Mouse (Mus musculus): ENCODE measurements at regions not wholly inside any gene's neighbourhood (a gene's known extent, or its start where the extent isn't known, plus 50 kb on each side); places are given as distances from the start of the nearest gene placed in this dataset.

- DNase-seq, result no peak
Measured at GRCm38 (mm10) chr14:120146908-120147770, 104.9 kb upstream of the Oxgr1 start.

GRCm38 (mm10) chr14:120148803-120149202 is 106.6 kb upstream of the Oxgr1 start:
- no peak for DNase-seq

GRCm38 (mm10) chr14:120149341-120149741 is 107.1 kb upstream of the Oxgr1 start:
- DNase-seq, result no peak

DNA sequence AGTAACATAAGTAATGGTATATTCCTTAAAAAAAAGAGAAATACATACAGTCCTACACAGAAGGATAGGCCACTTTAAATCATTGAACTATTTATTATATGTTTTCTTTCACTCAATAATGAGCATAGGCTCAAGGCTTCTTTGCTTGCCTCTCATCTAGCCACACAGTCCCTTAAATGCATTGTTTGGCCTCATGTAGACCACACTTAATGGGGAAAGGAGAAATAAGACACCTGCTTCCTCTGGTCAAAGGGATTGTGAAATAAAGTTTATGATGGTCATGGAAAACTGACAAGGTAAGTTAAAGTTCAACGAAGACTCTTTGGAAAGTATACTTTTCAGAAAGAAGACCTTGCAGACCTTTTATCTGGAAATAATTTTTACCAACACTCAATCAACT is 108.4 kb upstream of the Oxgr1 start:
- DNase-seq, result no peak

DNA sequence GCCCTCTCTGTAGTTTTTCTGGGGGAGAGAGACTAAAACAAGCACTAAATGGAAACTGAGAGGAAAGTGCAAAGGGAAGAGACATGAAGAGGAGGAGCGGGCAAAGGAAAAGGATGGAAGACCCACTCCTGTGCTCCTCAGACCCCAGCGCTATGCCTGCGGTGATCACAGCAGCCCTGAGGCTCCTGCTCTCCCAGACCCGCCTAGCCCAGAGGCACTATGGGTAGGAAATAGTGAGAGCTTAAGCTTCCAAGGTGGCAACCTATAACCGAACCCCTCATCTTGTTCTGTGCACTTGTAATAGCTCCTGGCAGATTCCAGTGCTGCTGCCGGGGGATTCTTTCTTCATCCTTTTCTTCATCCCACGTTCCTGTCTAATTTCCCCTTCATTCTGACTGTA is 112.2 kb upstream of the Oxgr1 start:
- no peak for DNase-seq

- no peak for DNase-seq
Measured at GRCm38 (mm10) chr14:120164184-120164583, 111.3 kb upstream of the Mbnl2 start.

DNA sequence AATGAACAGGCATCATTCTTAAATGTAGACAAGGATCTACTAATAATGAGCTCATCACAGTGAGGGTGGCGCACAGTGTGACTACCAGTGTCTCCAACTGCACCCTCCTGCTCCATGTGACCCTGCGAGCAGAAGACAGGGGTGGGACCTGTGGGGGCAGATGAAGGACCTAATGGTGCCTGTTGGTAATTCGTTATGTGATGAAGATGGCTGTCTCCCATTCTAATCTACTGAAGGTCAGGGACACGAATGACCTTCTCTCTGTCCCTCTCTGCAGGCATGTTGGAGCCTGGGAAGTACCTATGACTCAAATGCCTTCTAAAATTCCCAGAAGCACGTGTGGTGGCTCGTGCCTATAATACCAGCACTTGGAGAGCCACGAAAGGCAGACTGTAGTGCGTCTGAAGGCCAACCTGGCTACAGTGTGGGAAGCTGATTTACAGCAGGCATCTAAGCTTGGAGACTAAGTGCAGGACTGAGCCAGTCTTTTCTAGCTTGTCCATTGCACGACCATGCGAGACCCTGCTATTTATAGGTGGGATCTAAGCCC is 109.9 kb upstream of the Mbnl2 start:
- peak; percentile 54 for DNase-seq

GRCm38 (mm10) chr14:120170733-120171132 is 104.7 kb upstream of the Mbnl2 start:
- DNase-seq, result no peak

DNA sequence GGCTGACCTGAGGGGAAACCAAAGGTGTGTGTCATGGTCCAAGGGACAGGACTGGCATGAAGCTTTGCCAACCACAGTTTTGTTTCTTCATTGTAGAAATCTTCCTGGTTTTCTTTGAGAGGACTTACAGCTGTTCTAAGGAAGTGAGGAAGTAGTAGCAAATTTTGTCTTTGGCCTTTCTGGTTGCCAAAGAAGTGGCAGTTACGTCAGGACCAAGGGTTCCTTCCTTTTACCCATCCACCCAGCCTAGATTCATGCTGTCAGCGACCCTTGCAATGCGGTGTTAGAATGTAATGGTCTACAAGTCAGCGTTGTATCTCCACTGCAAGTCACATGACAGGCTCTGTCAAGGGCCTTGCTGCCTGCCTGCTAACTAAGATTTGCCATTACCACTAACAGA is 103.4 kb upstream of the Mbnl2 start:
- DNase-seq, result no peak

GRCm38 (mm10) chr14:120172844-120173243 is 102.6 kb upstream of the Mbnl2 start:
- no peak for DNase-seq

GRCm38 (mm10) chr14:120174615-120175014 is 100.9 kb upstream of the Mbnl2 start:
- DNase-seq, result no peak

GRCm38 (mm10) chr14:120195218-120195617 is 80.3 kb upstream of the Mbnl2 start:
- DNase-seq, result no peak

DNA sequence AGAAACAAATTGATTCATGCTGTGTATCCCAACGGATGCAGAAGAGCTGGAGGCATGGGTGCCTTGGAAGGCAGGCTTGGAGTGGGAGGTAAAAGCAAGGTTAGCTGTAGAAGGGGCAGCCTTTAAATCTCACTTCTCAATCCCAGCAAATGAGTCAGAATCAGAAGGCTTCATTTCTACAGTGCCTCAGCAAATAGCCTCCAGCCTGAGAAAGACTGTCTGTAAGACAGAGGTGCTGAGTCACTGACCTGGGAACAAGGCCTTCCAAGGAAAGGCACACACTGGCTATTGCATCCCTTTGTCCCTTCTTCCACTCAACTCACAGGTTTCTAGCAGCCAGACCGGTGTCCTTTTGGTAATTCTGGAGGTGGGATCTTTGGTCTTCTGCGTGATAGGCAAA is 63.7 kb upstream of the Mbnl2 start:
- DNase-seq, result peak; percentile 6

DNA sequence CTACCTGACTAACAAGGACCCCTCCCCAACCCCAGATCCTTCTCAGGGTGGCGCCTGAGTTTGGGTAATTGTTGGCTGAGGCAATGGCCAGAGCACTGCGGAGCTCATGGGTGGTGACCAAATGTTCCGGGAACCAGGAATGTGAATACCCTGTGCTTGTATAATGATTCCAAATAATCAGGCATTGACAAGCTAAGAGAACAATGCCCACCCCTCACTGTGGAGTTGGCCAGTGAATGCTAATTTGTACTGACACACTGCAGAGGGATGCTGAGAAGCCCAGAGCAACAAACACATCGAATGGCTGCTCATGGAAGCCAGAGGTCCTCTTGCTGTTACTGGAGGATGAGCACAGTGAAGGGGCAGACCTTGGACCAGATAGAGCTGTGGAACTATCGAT is 62.8 kb upstream of the Mbnl2 start:
- no peak for DNase-seq

DNA sequence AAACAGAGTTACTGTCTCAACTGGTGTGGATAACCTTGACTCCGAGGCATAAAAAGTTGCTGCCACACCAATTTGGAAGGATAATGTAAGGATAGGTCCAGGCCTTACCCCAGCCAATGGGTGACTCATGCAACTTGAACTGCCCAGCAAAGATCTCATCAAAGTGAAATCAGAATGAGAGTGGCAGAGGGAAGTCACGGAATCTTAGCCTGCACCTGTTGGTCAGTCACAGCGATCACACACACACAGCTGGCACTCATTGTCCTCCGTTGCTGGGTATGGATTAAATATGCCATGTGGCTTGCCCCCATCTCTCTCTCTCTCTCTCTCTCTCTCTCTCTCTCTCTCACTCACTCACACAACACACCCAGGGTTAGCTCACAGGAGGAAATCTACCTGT is 56.2 kb upstream of the Mbnl2 start:
- no peak for DNase-seq

DNA sequence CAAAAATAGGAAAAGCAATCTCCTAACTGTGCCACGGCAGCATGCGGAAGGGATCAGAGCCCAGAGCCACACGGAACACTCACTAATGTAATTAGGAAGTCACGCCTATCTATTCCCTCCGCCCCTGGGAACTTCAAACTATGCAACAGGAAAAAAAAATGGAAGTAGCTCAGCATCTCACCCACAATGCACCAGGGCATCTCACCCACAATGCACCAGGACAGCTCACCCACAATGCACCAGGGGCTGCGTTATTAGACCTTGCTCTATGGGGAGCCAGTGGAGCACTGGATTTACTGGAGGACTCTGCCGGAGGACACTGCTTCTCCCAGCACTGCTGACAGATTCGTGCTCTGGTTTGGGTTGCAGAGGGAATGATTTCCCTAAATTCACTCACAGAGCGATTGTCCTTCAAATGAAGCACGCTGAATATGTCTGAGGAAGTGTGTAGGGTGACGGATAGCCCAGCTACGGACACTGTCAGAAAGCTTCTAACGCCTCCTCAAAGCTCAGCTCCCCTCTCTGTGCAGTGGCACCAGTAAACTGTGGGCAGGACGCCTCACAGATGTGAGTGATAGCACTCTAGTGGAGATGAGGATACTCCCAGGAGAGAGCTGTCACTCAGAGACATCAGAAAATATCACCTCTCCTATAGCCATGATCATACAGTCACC is 51.8 kb upstream of the Mbnl2 start:
- no peak for DNase-seq

DNA sequence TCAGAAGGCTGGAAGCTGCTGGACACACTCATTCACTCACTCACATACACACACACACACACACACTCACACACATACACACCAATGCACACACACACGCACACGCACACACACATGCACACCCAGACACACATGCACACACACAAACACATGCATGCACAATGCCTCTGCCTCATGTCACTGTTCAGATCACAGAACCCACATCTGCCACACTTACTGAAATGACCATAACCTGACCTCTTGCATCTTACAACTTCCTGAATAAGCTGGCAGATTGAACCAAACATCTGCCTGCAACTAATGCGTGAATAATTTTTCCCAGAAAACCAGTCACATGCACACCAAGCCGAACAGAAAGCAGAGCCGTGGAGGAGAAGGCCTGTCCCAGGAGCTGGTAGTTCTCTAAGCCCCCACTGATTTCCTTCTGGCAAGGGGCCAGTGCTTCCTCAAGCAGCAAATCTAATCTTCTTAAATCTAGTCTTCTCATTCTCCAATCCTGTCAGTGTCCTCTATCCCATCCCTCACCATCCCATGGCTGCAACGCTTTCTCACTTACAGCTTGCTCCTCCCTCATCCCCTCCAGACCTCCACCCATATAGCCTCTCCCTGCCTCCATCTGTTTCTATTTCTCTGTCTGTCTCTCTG is 51.1 kb upstream of the Mbnl2 start:
- no peak for DNase-seq

DNA sequence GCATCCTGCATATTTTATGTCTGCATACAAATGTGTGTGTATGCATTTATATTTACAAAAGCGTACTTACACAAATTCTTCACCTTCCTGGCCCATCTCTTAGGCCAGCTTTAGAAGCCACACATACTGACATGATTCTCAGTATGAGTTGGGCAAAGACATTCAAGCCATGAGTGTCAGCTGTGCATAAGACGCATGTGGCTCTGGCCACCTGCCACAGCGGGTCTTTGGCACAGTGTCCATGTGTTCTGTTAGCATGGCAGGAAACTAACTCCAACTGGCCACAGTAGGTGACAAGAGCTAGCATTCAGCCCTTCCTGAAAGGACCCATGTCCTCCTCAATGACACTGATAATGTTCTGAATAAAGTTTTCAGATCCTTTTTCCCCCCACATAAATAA is 49.8 kb upstream of the Mbnl2 start:
- DNase-seq, result no peak
